Comparison of ENCODE assay signal across 7 mouse cellular contexts in genomic region chr5:118459391-118459792, GRCm38 (mm10).
A peak's percentile ranks its signal among the peaks of the same experiment; 100 is the strongest.
DNase-seq lines count a peak whose midpoint lies in the region; ATAC-seq and TF ChIP-seq lines count a peak whose summit lies in the region.

No protein-coding gene starts in this region.

- peak; percentile 26 for DNase-seq in MN1 (ENCODE audit: low spot score)
- peak; percentile 24 to 43 for DNase-seq in adrenal gland, postnatal 36 days
- DNase-seq in heart, adult 2 months = peak; percentile 29 to 51
- peak; percentile 78 for DNase-seq in limb, embryonic 10.5 days (ENCODE audit: low spot score)
- no peak for DNase-seq in thymus, postnatal 25 days

- TF ChIP-seq CTCF in heart, adult 2 months (IDR thresholded peaks at IDR 0.05) = no peak

- no peaks in the 10 kb centered on the region for H3K36me3 ChIP-seq in heart, adult 2 months (ENCODE audit: control insufficient read depth, insufficient read depth, low read length)
- H3K36me3 ChIP-seq in limb, embryonic 10.5 days = no peaks in the 10 kb centered on the region
- no peaks in the 10 kb centered on the region for H3K36me3 ChIP-seq in midbrain, embryonic 12.5 days

- H3K27me3 ChIP-seq in heart, adult 2 months (ENCODE audit: control insufficient read depth, insufficient read depth, low read length) = no peaks in the 10 kb centered on the region
- no peaks in the 10 kb centered on the region for H3K27me3 ChIP-seq in limb, embryonic 10.5 days (ENCODE audit: low read depth, poor library complexity, severe bottlenecking)
- H3K27me3 ChIP-seq in midbrain, embryonic 12.5 days = peaks cover 41% of the 10 kb centered on the region

- no peaks in the 10 kb centered on the region for H3K9me3 ChIP-seq in limb, embryonic 10.5 days (replicated peaks)
- H3K9me3 ChIP-seq in midbrain, embryonic 12.5 days = no peaks in the 10 kb centered on the region

- H3K4me2 ChIP-seq in midbrain, embryonic 12.5 days (replicated peaks) = peak overlapping the region; percentile 55

- no peak for TF ChIP-seq POLR2A in heart, adult 2 months (IDR thresholded peaks at IDR 0.05; ENCODE audit: insufficient read depth, low read depth, low read length)

- 7% methylated on average over 12 of the region's 12 CpGs for WGBS in heart, adult 2 months
- WGBS in limb, embryonic 10.5 days = under 1% methylated on average over 12 of the region's 12 CpGs
- WGBS in midbrain, embryonic 12.5 days = 2% methylated on average over 12 of the region's 12 CpGs

- peak overlapping the region; percentile 22; the same call in 1 of the 2 replicates for H3K4me3 ChIP-seq in heart, adult 2 months
- H3K4me3 ChIP-seq in limb, embryonic 10.5 days = peak overlapping the region; percentile 47
- peak overlapping the region; percentile 28 for H3K4me3 ChIP-seq in midbrain, embryonic 12.5 days

- peak overlapping the region; percentile 48; the same call in 1 of the 2 replicates for H3K9ac ChIP-seq in heart, adult 2 months (ENCODE audit: low read depth, low read length)
- H3K9ac ChIP-seq in midbrain, embryonic 12.5 days (replicated peaks) = 0 out of 2 replicates have a peak overlapping the region, but pooled peaks have one; percentile 16

- intact Hi-C loops in heart, adult 2 months (cut with DNase I) = loop anchor here (5.0 kb wide), 1 partner anchor 103 kb away; the partner anchor contains the start of gene Med13l

- TF ChIP-seq EP300 in heart, adult 2 months (IDR thresholded peaks at IDR 0.05; ENCODE audit: insufficient read depth, low read depth, low read length) = no peak

- H3K79me2 ChIP-seq in heart, adult 2 months (replicated peaks; ENCODE audit: control insufficient read depth, insufficient read depth, low read length) = no peaks in the 10 kb centered on the region

- H3K4me1 ChIP-seq in heart, adult 2 months (ENCODE audit: control insufficient read depth, insufficient read depth, low read length) = peaks cover 7% of the 10 kb centered on the region
- H3K4me1 ChIP-seq in limb, embryonic 10.5 days = peaks cover 48% of the 10 kb centered on the region
- peaks cover 15% of the 10 kb centered on the region for H3K4me1 ChIP-seq in midbrain, embryonic 12.5 days

- peak overlapping the region; percentile 42 for H3K27ac ChIP-seq in heart, adult 2 months
- H3K27ac ChIP-seq in limb, embryonic 10.5 days = peak overlapping the region; percentile 81
- peak overlapping the region; percentile 21 for H3K27ac ChIP-seq in midbrain, embryonic 12.5 days (replicated peaks)

- ATAC-seq in midbrain, embryonic 12.5 days (ENCODE audit: low FRiP score, low read depth) = 0 out of 2 replicates have a peak, but pooled peaks have one; percentile 54
- no peak for ATAC-seq in cerebellum, adult (ENCODE audit: insufficient number of reproducible peaks, low FRiP score, low TSS enrichment)

Comparison
In these comparisons a context has a peak if more than half of its experiments do, and no peak if none do; other contexts are left out.
1. H3K27ac ChIP-seq: peak in every context shown above with its lines; median percentile 81 in limb, embryonic 10.5 days; 42 in heart, adult 2 months; 21 in midbrain, embryonic 12.5 days.